Mouse (Mus musculus) urinary bladder, adult 2 months (tissue): ENCODE data around the gene Olfr935. TPM values are rescaled to one million over a fixed set of nuclear protein-coding genes. Genes with fewer than 3 reads are reported as not detected.

Source experiments
- DNase-seq: peaks from one replicate; pipeline ENCODE4 v3.0.0; 2022; ENCODE audit warnings: low spot score
- polyA plus RNA-seq: library from polyadenylated mRNA; depleted of rRNA; stranded (reverse); fragments of >200 nt; gene quantifications from 2 replicates; pipeline ENCODE4 v1.2.3, GENCODE M21; 2012; rRNA removed

Gene Olfr935
- polyA plus RNA-seq: not detected in 2 replicates

- DNase-seq: no peak
Observed at GRCm38 (mm10) chr9:38999583-38999982, at the start of gene Olfr935. Gene Olfr935, minus strand, starts transcription at chr9:38999683.

- DNase-seq: no peak
Observed at GRCm38 (mm10) chr9:39023277-39023676, 23.8 kb upstream of the Olfr935 start, which contains the start of gene Olfr146. Gene Olfr146, minus strand, starts transcription at chr9:39023377.

GRCm38 (mm10) chr9:38988215-38988614 is 11.3 kb downstream of the Olfr935 start, which contains the start of gene Olfr934:
Gene Olfr934, minus strand, starts transcription at chr9:38988315.
- no peak for DNase-seq

DNA sequence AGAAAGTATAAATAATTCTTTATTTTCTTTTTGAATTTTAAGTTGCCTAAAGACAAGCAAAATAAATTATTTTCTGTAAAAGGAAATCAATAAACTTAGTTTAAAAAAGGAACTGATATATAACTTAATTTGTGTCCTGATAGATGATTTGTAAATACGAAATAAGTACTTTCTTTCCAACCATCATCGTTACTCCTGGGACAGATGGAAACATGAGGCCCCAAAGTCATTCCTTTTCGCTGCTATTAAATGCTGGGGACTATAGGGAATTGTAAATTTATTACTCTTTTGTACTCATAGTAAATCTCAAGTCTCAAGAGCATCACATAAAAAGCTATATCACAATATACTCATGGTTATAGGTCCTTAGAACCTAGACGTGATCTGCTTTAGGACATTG is 27.5 kb downstream of the Olfr935 start, which contains the start of gene Olfr933:
Olfr933 (plus strand) TSS at position 301 of the 400 bp plus-strand sequence.
- DNase-seq: no peak

GRCm38 (mm10) chr9:38954124-38954416 is 45.4 kb downstream of the Olfr935 start:
- no peak for DNase-seq

DNA sequence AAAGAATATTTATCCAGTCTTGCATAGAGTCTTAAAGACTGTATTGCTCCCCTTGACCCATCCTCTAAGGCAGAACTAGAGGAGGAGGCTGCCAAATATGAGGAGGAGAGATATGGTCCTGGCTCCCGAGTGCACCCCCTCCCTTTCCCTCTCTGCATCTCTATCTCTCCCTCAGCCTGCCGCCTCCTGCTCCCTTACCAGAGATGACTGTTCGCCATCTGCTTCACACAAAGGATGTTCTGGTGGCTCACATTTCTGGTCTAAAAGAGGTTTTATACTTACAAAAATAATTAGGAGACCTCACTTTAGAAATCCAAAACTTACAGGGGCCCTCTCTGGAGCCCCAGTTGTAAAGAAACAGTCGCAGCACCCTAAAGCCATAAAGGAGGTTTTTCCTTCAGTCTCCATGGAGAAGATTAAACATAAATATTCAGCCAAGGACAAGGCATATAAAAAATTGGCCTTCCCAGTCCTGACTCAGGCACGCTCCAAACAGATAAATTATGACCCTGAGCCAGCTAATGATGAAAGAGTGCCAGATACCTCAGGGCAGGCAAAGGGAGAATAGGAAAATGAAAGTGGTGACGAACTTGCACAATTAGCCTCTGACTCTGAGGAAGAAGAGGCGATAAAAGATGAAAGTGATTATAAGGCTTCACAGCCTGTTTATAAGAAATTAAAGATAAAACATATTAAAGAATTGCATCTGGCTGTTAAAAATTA is 45.9 kb downstream of the Olfr935 start:
- DNase-seq: no peak

Other genes with a start within 250 kb of the Olfr935 start
- gene Olfr920, start 247.4 kb downstream of the Olfr935 start, polyA plus RNA-seq: 0.87 and 0.90 TPM in 2 replicates
- 0.08 and 0.12 TPM in 2 replicates for gene Olfr921, start 226.6 kb downstream of the Olfr935 start, polyA plus RNA-seq
- 0.06 TPM in 1 of 2 replicates, not detected in the other for gene Olfr922, start 185.1 kb downstream of the Olfr935 start, polyA plus RNA-seq
- gene Olfr923, start 173.1 kb downstream of the Olfr935 start, polyA plus RNA-seq: not detected in 2 replicates
- not detected in 2 replicates for gene Olfr924, start 155.2 kb downstream of the Olfr935 start, polyA plus RNA-seq
- gene Olfr26, start 144.6 kb downstream of the Olfr935 start, polyA plus RNA-seq: not detected in 2 replicates
- gene Olfr926, start 122.6 kb downstream of the Olfr935 start, polyA plus RNA-seq: not detected in 2 replicates
- gene Olfr930, start 69.9 kb downstream of the Olfr935 start, polyA plus RNA-seq: not detected in 2 replicates
- not detected in 2 replicates for gene Olfr933, start 27.4 kb downstream of the Olfr935 start, polyA plus RNA-seq
- not detected in 2 replicates for gene Olfr934, start 11.4 kb downstream of the Olfr935 start, polyA plus RNA-seq
- not detected in 2 replicates for gene Olfr146, start 23.7 kb upstream of the Olfr935 start, polyA plus RNA-seq
- not detected in 2 replicates for gene Olfr937, start 65.3 kb upstream of the Olfr935 start, polyA plus RNA-seq
- gene Olfr938, start 79.2 kb upstream of the Olfr935 start, polyA plus RNA-seq: not detected in 2 replicates
- gene Olfr27, start 128.4 kb upstream of the Olfr935 start, polyA plus RNA-seq: not detected in 2 replicates
- not detected in 2 replicates for gene Olfr943, start 166.6 kb upstream of the Olfr935 start, polyA plus RNA-seq
- gene Olfr944, start 202.2 kb upstream of the Olfr935 start, polyA plus RNA-seq: not detected in 2 replicates